In the genomic region with DNA sequence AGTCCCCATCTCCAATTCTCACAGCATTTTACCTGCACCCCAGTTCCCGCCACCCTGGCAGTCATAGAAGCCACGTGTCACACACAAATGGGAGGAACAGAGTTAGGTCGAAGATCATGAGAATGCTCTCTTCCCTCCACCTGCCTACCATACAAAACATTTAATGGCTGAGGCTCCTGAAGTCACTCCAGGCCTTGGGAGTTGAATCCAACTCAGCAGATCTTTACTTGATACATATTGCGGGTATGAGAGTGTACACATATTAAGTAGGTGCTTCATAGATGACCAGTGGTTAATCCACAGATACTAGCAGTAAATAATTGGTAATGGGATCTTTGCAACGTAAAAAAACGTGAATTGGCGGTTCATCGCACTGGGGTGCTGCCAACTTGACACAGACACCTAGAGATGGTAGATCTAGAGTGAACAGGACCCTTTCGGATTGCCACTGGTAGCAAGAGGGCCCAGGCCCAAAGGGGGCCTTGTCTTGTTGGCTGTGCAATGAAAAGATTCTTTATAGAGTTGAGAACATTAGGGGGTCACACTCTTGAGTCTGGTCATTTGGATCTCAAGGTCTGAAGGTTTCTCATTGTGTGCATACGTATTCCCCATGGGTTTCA, we compare ENCODE assay signal across 8 mouse cellular contexts. TPM values are rescaled to one million over a fixed set of nuclear protein-coding genes. Genes with fewer than 3 reads are reported as not detected.
DNase-seq lines count a peak whose midpoint lies in the region; ATAC-seq and TF ChIP-seq lines count a peak whose summit lies in the region.

No protein-coding gene starts in this region.

- H3K9me3 ChIP-seq in hindbrain, embryonic 15.5 days = no peaks in the 10 kb centered on the region

- peak overlapping the region; percentile 94 for H3K4me3 ChIP-seq in spleen, adult 2 months (ENCODE audit: extremely low read depth, insufficient read depth, insufficient read length)
- peak overlapping the region; percentile 69 for H3K4me3 ChIP-seq in hindbrain, embryonic 15.5 days
- H3K4me3 ChIP-seq in myocyte = peak overlapping the region; percentile 82

- no peaks in the 10 kb centered on the region for H3K27me3 ChIP-seq in spleen, adult 2 months (ENCODE audit: control insufficient read depth, insufficient read depth, low read length)
- H3K27me3 ChIP-seq in hindbrain, embryonic 15.5 days = no peaks in the 10 kb centered on the region
- no peaks in the 10 kb centered on the region for H3K27me3 ChIP-seq in myocyte (ENCODE audit: control insufficient read depth, insufficient read depth, insufficient read length)

- no peaks in the 10 kb centered on the region for H3K36me3 ChIP-seq in spleen, adult 2 months (ENCODE audit: control insufficient read depth, insufficient read depth, low read length)
- H3K36me3 ChIP-seq in hindbrain, embryonic 15.5 days = no peaks in the 10 kb centered on the region
- no peaks in the 10 kb centered on the region for H3K36me3 ChIP-seq in myocyte (ENCODE audit: control insufficient read depth, insufficient read depth)

- no peak for TF ChIP-seq CTCF in spleen, adult 2 months (IDR thresholded peaks at IDR 0.05; ENCODE audit: extremely low read depth, insufficient read depth, insufficient read length, insufficient replicate concordance)

- TF ChIP-seq POLR2A in spleen, adult 2 months (IDR thresholded peaks at IDR 0.05; ENCODE audit: low read depth, low read length) = no peak
- TF ChIP-seq POLR2A in myocyte (IDR thresholded peaks at IDR 0.05; ENCODE audit: insufficient read length, low read depth) = no peak

- H3K27ac ChIP-seq in spleen, adult 2 months (ENCODE audit: insufficient read depth, low read length) = no peak overlapping the region
- H3K27ac ChIP-seq in hindbrain, embryonic 15.5 days (replicated peaks) = peak overlapping the region; percentile 76

- ATAC-seq in cerebellum, adult (ENCODE audit: insufficient number of reproducible peaks, low FRiP score, low TSS enrichment) = no peak
- 0 out of 2 replicates have a peak, but pooled peaks have one; percentile 10 for ATAC-seq in hindbrain, embryonic 15.5 days (ENCODE audit: low FRiP score, low read depth)

- H3K4me1 ChIP-seq in spleen, adult 2 months (ENCODE audit: control insufficient read depth, insufficient read depth, insufficient read length) = peaks cover 4% of the 10 kb centered on the region; the same call in 1 of the 2 replicates
- peaks cover 13% of the 10 kb centered on the region for H3K4me1 ChIP-seq in hindbrain, embryonic 15.5 days (replicated peaks)

- no peak overlapping the region for H3ac ChIP-seq in myocyte (ENCODE audit: control insufficient read depth, insufficient read length)

- 71% methylated on average over 10 of the region's 10 CpGs for WGBS in spleen, adult 2 months
- WGBS in hindbrain, embryonic 15.5 days = 69% methylated on average over 10 of the region's 10 CpGs

- peak overlapping the region; percentile 78 for H3K9ac ChIP-seq in hindbrain, embryonic 15.5 days

- peak overlapping the region; percentile 66 for H3K4me2 ChIP-seq in hindbrain, embryonic 15.5 days
- peak overlapping the region; percentile 77 for H3K4me2 ChIP-seq in myocyte (ENCODE audit: low read depth)

- peaks cover 6% of the 10 kb centered on the region for H3K79me2 ChIP-seq in myocyte (ENCODE audit: control insufficient read depth, insufficient read depth)

- DNase-seq in cerebellum, adult 11-12 months = peak; percentile 32
- DNase-seq in spleen, adult 2 months (ENCODE audit: low read depth in 1 of 2, low spot score in 2 of 2) = no peak
- DNase-seq in spleen, postnatal 4 days (ENCODE audit: low spot score in 2 of 2) = no peak
- no peak for DNase-seq in adrenal gland, postnatal 25 days
- no peak for DNase-seq in urinary bladder, postnatal 36 days (ENCODE audit: low spot score in 2 of 2)

TF ChIP-seq in myocyte, 11 proteins besides CTCF, POLR2A, EP300 and RAD21:
- TF ChIP-seq MYOG (IDR thresholded peaks at IDR 0.05; ENCODE audit: control insufficient read depth in 1 of 3, insufficient read depth in 1 of 3, insufficient read length in 2 of 3, low read depth in 2 of 3) (no peak), MAX (IDR thresholded peaks at IDR 0.05; ENCODE audit: low read depth) (no peak), TCF3 (IDR thresholded peaks at IDR 0.05; ENCODE audit: insufficient read length, low read depth) (no peak), SRF (IDR thresholded peaks at IDR 0.05; ENCODE audit: control insufficient read depth, insufficient read length, low read depth) (no peak), E2F4 (IDR thresholded peaks at IDR 0.05; ENCODE audit: insufficient read depth) (no peak), TCF12 (IDR thresholded peaks at IDR 0.05; ENCODE audit: insufficient read depth, poor library complexity, severe bottlenecking) (no peak), USF1 (IDR thresholded peaks at IDR 0.05; ENCODE audit: low read depth) (no peak), POLR2AphosphoS2 (IDR thresholded peaks at IDR 0.05; ENCODE audit: insufficient read length, low read depth) (no peak), REST (IDR thresholded peaks at IDR 0.05; ENCODE audit: insufficient read depth, insufficient read length) (no peak), MYOD1 (IDR thresholded peaks at IDR 0.05; ENCODE audit: control insufficient read depth in 1 of 3, insufficient read length in 2 of 3, low read depth in 2 of 3) (no peak)

RNA-seq across cellular contexts. Expression of a gene that starts 0.6 kb away (rescaled TPM):
- 1.5 and 1.6 TPM in 2 replicates for polyA plus RNA-seq in spleen, adult 2 months (2012; rRNA removed)
- polyA plus RNA-seq in hindbrain, embryonic 15.5 days (2015; fragmentation: Nextera tagmentation; extraction: Ambion mirVana) = 18.4 and 21.3 TPM in 2 replicates
- 4.9 TPM for polyA plus RNA-seq in myocyte (2012; fragmentation: generic; extraction: Trizol)
- 4.2 and 5.8 TPM in 2 replicates for total RNA-seq in adrenal gland, postnatal 25 days (2021)
